Mouse (Mus musculus) MEL (cell line): ENCODE measurements at regions not wholly inside any gene's neighbourhood (a gene's known extent, or its start where the extent isn't known, plus 50 kb on each side); places are given as distances from the start of the nearest gene placed in this dataset.

Experiments used
- DNase-seq: peaks from one replicate; pipeline ENCODE4 v3.0.0; 2011; ENCODE audit warnings: low read depth, low spot score
- H3K27ac ChIP-seq: 2 replicates; pipeline ENCODE4 v1.5.1; 2012; ENCODE audit warnings: low read depth, mild to moderate bottlenecking, control low read depth, low read length, moderate library complexity; ENCODE audit not compliant: control insufficient read depth
- H3K27me3 ChIP-seq, 2 experiments: fragments of 150-350 bp in 1 of 2; sonication (generic) in 1 of 2; 2 replicates each; pipeline ENCODE4 v1.6.1; 2012; ENCODE audit warnings: low read length in 2 of 2, mild to moderate bottlenecking in 2 of 2, improper control_type of control experiment in 1 of 2, moderate library complexity in 1 of 2; ENCODE audit not compliant: insufficient read depth in 2 of 2, control insufficient read depth in 1 of 2
- H3K36me3 ChIP-seq, 2 experiments: 2 replicates each; pipeline ENCODE4 v1.6.1; 2012 to 2014; ENCODE audit warnings: low read length in 2 of 2, improper control_type of control experiment in 1 of 2, inconsistent platforms in 1 of 2, mild to moderate bottlenecking in 1 of 2; ENCODE audit not compliant: insufficient read depth in 2 of 2, control insufficient read depth in 1 of 2
- H3K4me1 ChIP-seq, 2 experiments: fragments of 150-350 bp in 1 of 2; sonication (generic) in 1 of 2; 2 replicates each; pipeline ENCODE4 v1.6.1; 2012; ENCODE audit warnings: low read length in 2 of 2, improper control_type of control experiment in 1 of 2, mild to moderate bottlenecking in 1 of 2; ENCODE audit not compliant: insufficient read depth in 2 of 2, control insufficient read depth in 1 of 2
- H3K4me3 ChIP-seq, 2 experiments: fragments of 150-350 bp in 1 of 2; sonication (generic) in 1 of 2; 2 replicates each; pipeline ENCODE4 v1.5.1; 2012; ENCODE audit warnings: low read depth in 2 of 2, low read length in 2 of 2, mild to moderate bottlenecking in 2 of 2, moderate library complexity in 2 of 2, control low read depth in 1 of 2, improper control_type of control experiment in 1 of 2; ENCODE audit not compliant: control insufficient read depth in 1 of 2, insufficient read depth in 1 of 2
- H3K79me2 ChIP-seq: 2 replicates; pipeline ENCODE4 v1.6.1; 2012; ENCODE audit warnings: mild to moderate bottlenecking, low read length, moderate library complexity; ENCODE audit not compliant: control insufficient read depth, poor library complexity, insufficient read depth
- H3K9ac ChIP-seq: 2 replicates; pipeline ENCODE4 v1.6.1; 2012; ENCODE audit warnings: low read depth, mild to moderate bottlenecking, control low read depth, low read length, moderate library complexity; ENCODE audit not compliant: control insufficient read depth, poor library complexity, severe bottlenecking
- H3K9me3 ChIP-seq: fragments of 150-350 bp; sonication (generic); replicated peaks from 2 replicates; pipeline ENCODE4 v1.6.1; 2012; ENCODE audit warnings: mild to moderate bottlenecking, low read length, improper control_type of control experiment, moderate library complexity; ENCODE audit not compliant: insufficient read depth
- BHLHE40 ChIP-seq: IDR thresholded peaks from 2 replicates; pipeline ENCODE4 v1.6.1; 2012; ENCODE audit warnings: low read depth, mild to moderate bottlenecking, inconsistent platforms, low read length, improper control_type of control experiment, borderline replicate concordance
- CHD1 ChIP-seq: IDR thresholded peaks from 2 replicates; pipeline ENCODE4 v1.6.1; 2012; ENCODE audit warnings: low read depth, mild to moderate bottlenecking, inconsistent platforms, low read length, improper control_type of control experiment
- GABPA ChIP-seq: IDR thresholded peaks from 2 replicates; pipeline ENCODE4 v1.6.1; 2012; ENCODE audit warnings: low read depth, mild to moderate bottlenecking, inconsistent platforms, low read length, improper control_type of control experiment, moderate library complexity
- JUND ChIP-seq: IDR thresholded peaks from 2 replicates; pipeline ENCODE4 v1.6.1; 2011; ENCODE audit warnings: low read depth, mild to moderate bottlenecking, improper control_type of control experiment, low read length
- MAFK ChIP-seq: IDR thresholded peaks from 2 replicates; pipeline ENCODE4 v1.6.1; 2011; ENCODE audit warnings: low read depth, mild to moderate bottlenecking, low read length, improper control_type of control experiment, borderline replicate concordance
- MAZ ChIP-seq: IDR thresholded peaks from 2 replicates; pipeline ENCODE4 v1.6.1; 2012; ENCODE audit warnings: low read depth, mild to moderate bottlenecking, inconsistent platforms, low read length, improper control_type of control experiment
- MXI1 ChIP-seq: IDR thresholded peaks from 2 replicates; pipeline ENCODE4 v1.6.1; 2011; ENCODE audit warnings: mild to moderate bottlenecking, low read depth, low read length, improper control_type of control experiment
- MYB ChIP-seq: IDR thresholded peaks from 2 replicates; pipeline ENCODE4 v1.6.1; 2011; ENCODE audit warnings: mild to moderate bottlenecking, low read depth, low read length, improper control_type of control experiment
- MYC ChIP-seq: IDR thresholded peaks from 2 replicates; pipeline ENCODE4 v1.6.1; 2011; ENCODE audit warnings: low read depth, mild to moderate bottlenecking, low read length, improper control_type of control experiment, moderate library complexity
- POLR2AphosphoS5 ChIP-seq: IDR thresholded peaks from 2 replicates; pipeline ENCODE4 v1.6.1; 2012; ENCODE audit warnings: low read depth, borderline replicate concordance, mild to moderate bottlenecking, inconsistent platforms, low read length, moderate library complexity, mixed read lengths
- RAD21 ChIP-seq: IDR thresholded peaks from 2 replicates; pipeline ENCODE4 v1.6.1; 2011; ENCODE audit warnings: mild to moderate bottlenecking, low read depth, low read length, improper control_type of control experiment
- RCOR1 ChIP-seq: IDR thresholded peaks from 2 replicates; pipeline ENCODE4 v1.6.1; 2012; ENCODE audit warnings: low read depth, mild to moderate bottlenecking, inconsistent platforms, low read length, improper control_type of control experiment
- TBP ChIP-seq: IDR thresholded peaks from 2 replicates; pipeline ENCODE4 v1.8.0; 2011; ENCODE audit warnings: low read depth, low read length, improper control_type of control experiment
- UBTF ChIP-seq: IDR thresholded peaks from 2 replicates; pipeline ENCODE4 v1.6.1; 2012; ENCODE audit warnings: low read depth, mild to moderate bottlenecking, inconsistent platforms, low read length, improper control_type of control experiment, moderate library complexity, borderline replicate concordance; ENCODE audit not compliant: insufficient read depth
- ZKSCAN1 ChIP-seq: IDR thresholded peaks from 2 replicates; pipeline ENCODE4 v1.6.1; 2012; ENCODE audit warnings: low read depth, mild to moderate bottlenecking, inconsistent platforms, low read length, improper control_type of control experiment, moderate library complexity
- ZNF384 ChIP-seq: IDR thresholded peaks from 2 replicates; pipeline ENCODE4 v1.6.1; 2012; ENCODE audit warnings: low read depth, mild to moderate bottlenecking, inconsistent platforms, low read length, improper control_type of control experiment

- no peak for TF ChIP-seq RAD21
- no peak for TF ChIP-seq POLR2AphosphoS5
- no peak for TF ChIP-seq MXI1
- no peak for TF ChIP-seq MYC
- no peak for TF ChIP-seq JUND
- no peak for TF ChIP-seq MYB
- no peaks in the 10 kb centered on the region for H3K79me2 ChIP-seq
- H3K4me3 ChIP-seq = no peak overlapping the region
- H3K9ac ChIP-seq = no peak overlapping the region
- no peak overlapping the region for H3K27ac ChIP-seq
- no peaks in the 10 kb centered on the region for H3K4me1 ChIP-seq
- H3K9me3 ChIP-seq = no peaks in the 10 kb centered on the region
- no peaks in the 10 kb centered on the region for H3K36me3 ChIP-seq
- H3K27me3 ChIP-seq = no peaks in the 10 kb centered on the region
- no peak for DNase-seq
These were observed 154.5 kb downstream of the Lyplal1 start for GRCm38 (mm10) chr1:185962606-185963005.

GRCm38 (mm10) chr1:185963773-185964172, 153.3 kb downstream of the Lyplal1 start:
- H3K79me2 ChIP-seq = no peaks in the 10 kb centered on the region
- no peak overlapping the region for H3K4me3 ChIP-seq
- H3K9me3 ChIP-seq = no peaks in the 10 kb centered on the region
- TF ChIP-seq MYB (no peak), MAZ (no peak), CHD1 (no peak), RCOR1 (no peak), TBP (no peak), MYC (no peak), MAFK (no peak), BHLHE40 (no peak), ZKSCAN1 (no peak), ZNF384 (no peak), GABPA (no peak)
- no peak overlapping the region for H3K27ac ChIP-seq
- H3K36me3 ChIP-seq = no peaks in the 10 kb centered on the region
- no peak for DNase-seq
- H3K4me1 ChIP-seq = no peaks in the 10 kb centered on the region
- H3K27me3 ChIP-seq = no peaks in the 10 kb centered on the region
- H3K9ac ChIP-seq = no peak overlapping the region

- TF ChIP-seq UBTF = no peak
- no peaks in the 10 kb centered on the region for H3K36me3 ChIP-seq
- no peak for DNase-seq
- no peaks in the 10 kb centered on the region for H3K27me3 ChIP-seq
- no peak overlapping the region for H3K4me3 ChIP-seq
- no peaks in the 10 kb centered on the region for H3K79me2 ChIP-seq
- H3K9ac ChIP-seq = no peak overlapping the region
- H3K9me3 ChIP-seq = no peaks in the 10 kb centered on the region
- H3K4me1 ChIP-seq = no peaks in the 10 kb centered on the region
- no peak overlapping the region for H3K27ac ChIP-seq
These were observed 152.7 kb downstream of the Lyplal1 start for GRCm38 (mm10) chr1:185964426-185964825.
